Mouse (Mus musculus) heart, adult 11 months (tissue): ENCODE measurements around the gene Cnot2.

Source experiments
- DNase-seq: peaks from one replicate; pipeline ENCODE4 v3.0.0; 2022

The Cnot2 gene

GRCm38 (mm10) chr10:116473759-116474549, 107.4 kb downstream of the Cnot2 start, which contains the start of gene Kcnmb4:
Gene Kcnmb4, minus strand, starts transcription at chr10:116473878.
- no peak for DNase-seq

GRCm38 (mm10) chr10:116473071-116473758, 108.1 kb downstream of the Cnot2 start:
- DNase-seq = no peak

GRCm38 (mm10) chr10:116472579-116472978, 108.7 kb downstream of the Cnot2 start:
- no peak for DNase-seq

GRCm38 (mm10) chr10:116470306-116470925, 110.9 kb downstream of the Cnot2 start:
- DNase-seq = no peak

- DNase-seq = no peak
Measured at GRCm38 (mm10) chr10:116468094-116468493, 113.2 kb downstream of the Cnot2 start.

- peak; percentile 43 for DNase-seq
Measured at GRCm38 (mm10) chr10:116463753-116464345, 117.5 kb downstream of the Cnot2 start.

GRCm38 (mm10) chr10:116461443-116461842, 119.9 kb downstream of the Cnot2 start:
- no peak for DNase-seq

GRCm38 (mm10) chr10:116458786-116459185, 122.5 kb downstream of the Cnot2 start:
- DNase-seq = no peak

GRCm38 (mm10) chr10:116452771-116453170, 128.5 kb downstream of the Cnot2 start:
- DNase-seq = no peak

GRCm38 (mm10) chr10:116450621-116451020, 130.7 kb downstream of the Cnot2 start:
- DNase-seq = no peak

GRCm38 (mm10) chr10:116448166-116448565, 133.1 kb downstream of the Cnot2 start:
- peak; percentile 74 for DNase-seq

- DNase-seq = peak; percentile 55
Measured at GRCm38 (mm10) chr10:116447176-116447575, 134.1 kb downstream of the Cnot2 start.

- peak; percentile 68 for DNase-seq
Measured at GRCm38 (mm10) chr10:116446040-116446439, 135.3 kb downstream of the Cnot2 start.

- peak; percentile 23 for DNase-seq
Measured at GRCm38 (mm10) chr10:116444826-116445225, 136.5 kb downstream of the Cnot2 start.

- DNase-seq = no peak
Measured at GRCm38 (mm10) chr10:116444371-116444770, 136.9 kb downstream of the Cnot2 start.

GRCm38 (mm10) chr10:116440946-116441345, 140.4 kb downstream of the Cnot2 start:
- peak; percentile 55 for DNase-seq

- DNase-seq = peak; percentile 11
Measured at GRCm38 (mm10) chr10:116440088-116440487, 141.2 kb downstream of the Cnot2 start.

- no peak for DNase-seq
Measured at GRCm38 (mm10) chr10:116435455-116435854, 145.9 kb downstream of the Cnot2 start.
